In the genomic region with DNA sequence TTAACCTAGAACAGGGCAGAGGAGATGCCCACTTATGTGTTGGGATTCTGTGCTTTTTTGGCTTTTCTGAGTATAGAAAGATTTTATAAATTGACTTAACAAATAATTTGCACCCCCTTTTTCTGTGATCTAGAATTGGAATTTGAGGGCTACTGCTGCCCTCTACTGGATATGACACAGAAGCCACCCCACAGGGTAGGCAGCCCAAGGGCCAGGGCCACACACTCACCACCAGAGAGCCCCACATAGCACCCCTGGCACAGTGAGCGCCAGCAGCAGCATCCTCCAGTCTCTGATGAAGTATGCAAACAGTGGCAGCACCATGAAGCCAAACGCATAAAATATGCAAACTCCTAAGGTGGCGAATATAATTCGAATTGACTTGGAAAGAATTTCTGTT, we compare ENCODE assay signal across 10 mouse cellular contexts. TPM values are rescaled to one million over a fixed set of nuclear protein-coding genes. Genes with fewer than 3 reads are reported as not detected.
A peak's percentile ranks its signal among the peaks of the same experiment; 100 is the strongest.
DNase-seq lines count a peak whose midpoint lies in the region; ATAC-seq and TF ChIP-seq lines count a peak whose summit lies in the region.
"Had no signal": no experiment of that assay in that cellular context is flagged by ENCODE, and none has a peak within 500 bp of the region (broad histone marks: within the 10 kb centered on the region; RNA-seq: fewer than 3 reads in every experiment).

No protein-coding gene starts in this region.

- no peak overlapping the region for H3K9ac ChIP-seq in MEL (ENCODE audit: control insufficient read depth, low read depth, low read length, poor library complexity, severe bottlenecking)
- no peak overlapping the region for H3K9ac ChIP-seq in forebrain, embryonic 16.5 days (replicated peaks; ENCODE audit: low read depth, low read length)
- H3K9ac ChIP-seq: midbrain, embryonic 15.5 days had no signal

- TF ChIP-seq RAD21 in MEL (IDR thresholded peaks at IDR 0.05; ENCODE audit: low read depth, low read length) = peak; percentile 48

- no peaks in the 10 kb centered on the region for H3K4me1 ChIP-seq in MEL (ENCODE audit: control insufficient read depth in 1 of 2, insufficient read depth in 2 of 2, low read length in 2 of 2)
- no peaks in the 10 kb centered on the region for H3K4me1 ChIP-seq in forebrain, embryonic 16.5 days (replicated peaks; ENCODE audit: control insufficient read depth, insufficient read depth, low read length)
- H3K4me1 ChIP-seq: midbrain, embryonic 15.5 days had no signal

- TF ChIP-seq POLR2A in MEL (IDR thresholded peaks at IDR 0.05; ENCODE audit: control insufficient read depth in 1 of 2, insufficient read depth in 1 of 2, low read depth in 1 of 2, low read length in 2 of 2, poor library complexity in 1 of 2) = no peak

- TF ChIP-seq CTCF in MEL (IDR thresholded peaks at IDR 0.05 in 2 of 3, conservative IDR thresholded peaks at IDR 0.05 in 1 of 3; ENCODE audit: control insufficient read depth in 1 of 3, insufficient read depth in 1 of 3, low read depth in 2 of 3, low read length in 3 of 3, poor library complexity in 1 of 3, severe bottlenecking in 1 of 3) = peak; percentile 38 to 74 (median 62)

- H3K27me3 ChIP-seq in MEL (ENCODE audit: control insufficient read depth in 1 of 2, insufficient read depth in 2 of 2, low read length in 2 of 2) = no peaks in the 10 kb centered on the region
- no peaks in the 10 kb centered on the region for H3K27me3 ChIP-seq in forebrain, embryonic 16.5 days (replicated peaks; ENCODE audit: control insufficient read depth, insufficient read depth, low read length)
- H3K27me3 ChIP-seq: midbrain, embryonic 15.5 days had no signal

- 75% methylated on average over 4 of the region's 4 CpGs for WGBS in forebrain, embryonic 16.5 days

- H3K9me3 ChIP-seq in MEL (replicated peaks; ENCODE audit: insufficient read depth, low read length) = no peaks in the 10 kb centered on the region
- no peaks in the 10 kb centered on the region for H3K9me3 ChIP-seq in forebrain, embryonic 16.5 days (ENCODE audit: control insufficient read depth, low read length)
- H3K9me3 ChIP-seq: midbrain, embryonic 15.5 days had no signal

- DNase-seq in kidney, adult 18-20 months = peak; percentile 37
- DNase-seq in kidney, adult 11 months = no peak
- DNase-seq in A20 (ENCODE audit: low read depth, low spot score) = peak; percentile 61
- DNase-seq in MEL (ENCODE audit: low read depth, low spot score) = peak; percentile 57
- no peak for DNase-seq in frontal cortex, postnatal 14 days (ENCODE audit: low spot score in 2 of 2)

- peaks cover 0 to 4% of the 10 kb centered on the region in 2 experiments; a peak in 2 of 4 replicates for H3K36me3 ChIP-seq in MEL (ENCODE audit: control insufficient read depth in 1 of 2, insufficient read depth in 2 of 2, low read length in 2 of 2)
- H3K36me3 ChIP-seq in forebrain, embryonic 16.5 days (ENCODE audit: control insufficient read depth, insufficient read depth) = peaks cover 5% of the 10 kb centered on the region

- H3K27ac ChIP-seq in MEL (ENCODE audit: control insufficient read depth, low read depth, low read length) = no peak overlapping the region
- no peak overlapping the region for H3K27ac ChIP-seq in forebrain, embryonic 16.5 days (ENCODE audit: low read length)
- H3K27ac ChIP-seq: midbrain, embryonic 15.5 days had no signal

- H3K79me2 ChIP-seq in MEL (ENCODE audit: control insufficient read depth, insufficient read depth, low read length, poor library complexity) = no peaks in the 10 kb centered on the region

- no peak for TF ChIP-seq EP300 in MEL (IDR thresholded peaks at IDR 0.05; ENCODE audit: low read depth in 1 of 2, low read length in 2 of 2)

- ATAC-seq in megakaryocyte-erythroid progenitor cell, adult 5-6 weeks (replicated peaks; ENCODE audit: low FRiP score, low TSS enrichment, poor library complexity, severe bottlenecking) = peak; percentile 80
- no peak for ATAC-seq in erythroid progenitor cell, adult 5-6 weeks (replicated peaks; ENCODE audit: low FRiP score, poor library complexity, severe bottlenecking)
- ATAC-seq in forebrain, embryonic 16.5 days = no peak
- ATAC-seq: midbrain, embryonic 15.5 days had no signal

- no peak overlapping the region for H3K4me3 ChIP-seq in MEL (ENCODE audit: control insufficient read depth in 1 of 2, insufficient read depth in 1 of 2, low read depth in 2 of 2, low read length in 2 of 2)
- no peak overlapping the region for H3K4me3 ChIP-seq in forebrain, embryonic 16.5 days (replicated peaks; ENCODE audit: low read length)
- H3K4me3 ChIP-seq: midbrain, embryonic 15.5 days had no signal

- H3K4me2 ChIP-seq in forebrain, embryonic 16.5 days (ENCODE audit: low read length) = no peak overlapping the region
- H3K4me2 ChIP-seq: midbrain, embryonic 15.5 days had no signal

TF ChIP-seq in MEL, 35 proteins besides CTCF, POLR2A, EP300 and RAD21:
- peak; percentile 47 for TF ChIP-seq SMC3 (IDR thresholded peaks at IDR 0.05; ENCODE audit: low read depth, low read length)
- TF ChIP-seq ETS1 (IDR thresholded peaks at IDR 0.05; ENCODE audit: low read depth, low read length) = no peak
TF ChIP-seq in MEL: peak in this region for 1.

RNA-seq across cellular contexts. Expression of a gene that starts 15.7 kb away (rescaled TPM):
- total RNA-seq in MEL (2012; rRNA removed) = not detected in 2 replicates
- polyA plus RNA-seq in MEL (2012; ENCODE audit: insufficient read depth in 1 of 2, insufficient read length in 2 of 2, low read depth in 1 of 2, low replicate concordance in 2 of 2, missing spikeins in 1 of 2) = not detected
- 5.5 and 12.6 TPM in 2 replicates for total RNA-seq in megakaryocyte-erythroid progenitor cell, adult 5-6 weeks (2014; fragmentation: Nextera tagmentation)
- 1.5 TPM in 1 of 2 replicates, not detected in the other for total RNA-seq in megakaryocyte-erythroid progenitor cell, adult 5-6 weeks (2017)
- total RNA-seq in erythroid progenitor cell, adult 5-6 weeks (2015; ENCODE audit: low replicate concordance) = not detected in 2 replicates
- total RNA-seq in erythroid progenitor cell, adult 5-6 weeks (2017; ENCODE audit: low replicate concordance) = 0.51 TPM in 1 of 2 replicates, not detected in the other
- 0.39 TPM in 1 of 2 replicates, not detected in the other for polyA plus RNA-seq in forebrain, embryonic 16.5 days (2015; fragmentation: Nextera tagmentation; extraction: Ambion mirVana)
- polyA plus RNA-seq: limb, embryonic 11.5 days had no signal

RNA-seq across cellular contexts. Expression of a gene that starts 16.8 kb away (rescaled TPM):
- 10.2 and 11.8 TPM in 2 replicates for total RNA-seq in MEL (2012; rRNA removed)
- 10 to 100 TPM in 1 of 2 experiments, not detected in 1; 12.5 TPM for polyA plus RNA-seq in MEL (2012; ENCODE audit: insufficient read depth in 1 of 2, insufficient read length in 2 of 2, low read depth in 1 of 2, low replicate concordance in 2 of 2, missing spikeins in 1 of 2)
- 6.3 and 10.5 TPM in 2 replicates for total RNA-seq in megakaryocyte-erythroid progenitor cell, adult 5-6 weeks (2014; fragmentation: Nextera tagmentation)
- 7.0 and 11.2 TPM in 2 replicates for total RNA-seq in megakaryocyte-erythroid progenitor cell, adult 5-6 weeks (2017)
- total RNA-seq in erythroid progenitor cell, adult 5-6 weeks (2015; ENCODE audit: low replicate concordance) = 2.1 and 3.2 TPM in 2 replicates
- total RNA-seq in erythroid progenitor cell, adult 5-6 weeks (2017; ENCODE audit: low replicate concordance) = 3.2 and 3.7 TPM in 2 replicates
- polyA plus RNA-seq in forebrain, embryonic 16.5 days (2015; fragmentation: Nextera tagmentation; extraction: Ambion mirVana) = 11.8 and 12.0 TPM in 2 replicates

Comparison
In these comparisons a context has a peak if more than half of its experiments do, and no peak if none do; other contexts are left out.
1. DNase-seq: peak in kidney, adult 18-20 months (single experiment), A20 (single experiment) and MEL (single experiment); none in kidney, adult 11 months (single experiment) and frontal cortex, postnatal 14 days (0 of 2).